Mouse (Mus musculus): Measurements from ENCODE around the gene Trappc6a.

DNA sequence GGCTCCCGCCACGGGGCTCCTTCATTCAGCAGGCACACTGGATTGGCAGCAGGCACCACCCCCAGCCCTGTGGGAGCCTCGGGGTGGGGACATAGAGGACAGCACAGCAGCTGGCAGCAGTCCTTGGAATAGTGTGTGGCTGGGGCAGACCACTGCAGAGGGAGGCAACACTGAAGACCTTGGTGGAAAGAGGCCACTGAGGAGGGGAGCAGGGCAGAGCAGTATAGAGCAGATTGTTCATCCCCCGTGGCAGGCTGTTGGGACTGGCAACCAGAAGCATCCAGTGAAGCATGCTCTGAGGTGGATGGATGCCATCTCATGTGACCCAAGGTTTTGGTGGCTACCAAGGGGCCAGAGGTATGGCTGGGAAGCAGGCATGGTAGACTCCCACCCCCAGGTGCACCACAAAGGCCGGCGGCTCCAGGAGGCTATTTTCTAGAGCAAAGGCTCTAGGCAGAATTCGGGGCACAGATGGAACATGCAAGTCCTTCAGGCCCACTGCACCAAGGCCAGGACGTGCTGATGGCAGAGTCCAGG, 34.0 kb downstream of the Trappc6a start:
- TF ChIP-seq POU5F1 (IDR thresholded peaks at IDR 0.05; ENCODE audit: borderline replicate concordance, low read length), result no peak
- no peak for TF ChIP-seq CTCF (conservative IDR thresholded peaks at IDR 0.05; ENCODE audit: low read length)
- no peak for TF ChIP-seq NANOG (IDR thresholded peaks at IDR 0.05; ENCODE audit: borderline replicate concordance, low read length)

All from E14TG2a.4 (cell line).